Mouse (Mus musculus) lung, postnatal 0 days (tissue): Measurements from ENCODE around the gene Pla2g12b. TPM values are rescaled to one million over a fixed set of nuclear protein-coding genes. Genes with fewer than 3 reads are reported as not detected.

Experiments
- ATAC-seq: fragments of 200-750 bp; cut with Nextera tagmentation; 2 replicates; pipeline ENCODE4 v1.8.0; 2017; ENCODE audit warnings: moderate library complexity
- DNase-seq: peaks from one replicate; pipeline ENCODE4 v3.0.0-alpha.2; 2016; ENCODE audit warnings: low spot score
- H3K27ac ChIP-seq: fragments of 300-500 bp; sonication (generic); 2 replicates; pipeline ENCODE4 v1.5.1; 2014; ENCODE audit warnings: antibody characterized with exemption, mild to moderate bottlenecking, low read length, mixed read lengths
- H3K27me3 ChIP-seq: fragments of 300-500 bp; sonication (generic); replicated peaks from 2 replicates; pipeline ENCODE4 v1.6.1; 2014; ENCODE audit warnings: low read length, mixed read lengths; ENCODE audit not compliant: insufficient read depth
- H3K36me3 ChIP-seq: fragments of 300-500 bp; sonication (generic); 2 replicates; pipeline ENCODE4 v1.6.1; 2014; ENCODE audit warnings: low read length, mixed read lengths; ENCODE audit not compliant: insufficient read depth
- H3K4me1 ChIP-seq: fragments of 300-500 bp; sonication (generic); 2 replicates; pipeline ENCODE4 v1.6.1; 2014; ENCODE audit warnings: antibody characterized with exemption, low read depth, low read length, mixed read lengths; ENCODE audit not compliant: insufficient read depth
- H3K4me2 ChIP-seq: fragments of 300-500 bp; sonication (generic); replicated peaks from 2 replicates; pipeline ENCODE4 v1.6.1; 2014; ENCODE audit warnings: low read depth, mild to moderate bottlenecking, low read length, moderate library complexity, mixed read lengths
- H3K4me3 ChIP-seq: fragments of 300-500 bp; sonication (generic); 2 replicates; pipeline ENCODE4 v1.5.1; 2014; ENCODE audit warnings: low read depth, low read length
- H3K9ac ChIP-seq: fragments of 300-500 bp; sonication (generic); replicated peaks from 2 replicates; pipeline ENCODE4 v1.6.1; 2014; ENCODE audit warnings: low read depth, mild to moderate bottlenecking
- H3K9me3 ChIP-seq: fragments of 300-500 bp; sonication (generic); 2 replicates; pipeline ENCODE4 v1.6.1; 2016; ENCODE audit warnings: low read length, mixed read lengths
- CTCF ChIP-seq: IDR thresholded peaks from 2 replicates; pipeline ENCODE4 v1.5.1; 2016; ENCODE audit warnings: antibody characterized with exemption, mild to moderate bottlenecking
- EP300 ChIP-seq: IDR thresholded peaks from 2 replicates; pipeline ENCODE4 v1.6.1; 2016; ENCODE audit warnings: antibody characterized with exemption, mild to moderate bottlenecking, control low read depth
- WGBS: fragments of 180-500 bp; shearing (Covaris S2); extraction: QIAGEN DNeasy Blood & Tissue Kit; methylation state at CpG from one replicate; pipeline ENCODE4 v1.1.7; 2014; 5-methylcytosine and 5-hydroxymethylcytosine counted together
- polyA plus RNA-seq: library from polyadenylated mRNA; unstranded; fragments of >200 nt; fragmentation: Nextera tagmentation; extraction: Ambion mirVana; gene quantifications from 2 replicates; pipeline ENCODE4 v1.2.1, GENCODE M21; 2015

Gene Pla2g12b
- polyA plus RNA-seq, 1 experiment from 2014 or later: 0.43 TPM

DNA sequence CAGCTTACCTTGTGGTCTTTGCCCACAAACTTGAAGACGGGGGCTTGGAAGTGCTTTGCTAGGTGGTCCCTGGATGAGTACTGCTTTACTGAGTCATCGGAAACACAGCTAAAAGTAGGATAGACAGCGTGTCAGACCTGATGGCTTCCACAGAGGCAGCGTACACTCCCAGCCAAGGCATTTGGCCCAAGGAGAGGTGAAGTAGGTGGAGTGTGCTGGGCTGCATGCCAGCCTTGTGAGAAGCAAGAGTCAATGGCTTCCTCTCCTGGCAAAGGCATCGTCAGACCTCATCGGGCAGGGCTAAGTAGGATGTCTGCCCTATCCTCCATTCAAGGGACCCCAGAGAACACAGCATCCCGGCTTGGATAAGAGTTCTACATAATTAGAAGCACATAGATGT, 21.9 kb downstream of the Pla2g12b start:
- Histone ChIP-seq H3K27me3 (no peaks in the 10 kb centered on the region), H3K36me3 (no peaks in the 10 kb centered on the region), H3K4me1 (peaks cover 16% of the 10 kb centered on the region; the same call in 1 of the 2 replicates), H3K9ac (no peak overlapping the region), H3K27ac (peak overlapping the region; percentile 74), H3K4me3 (no peak overlapping the region), H3K9me3 (no peaks in the 10 kb centered on the region), H3K4me2 (no peak overlapping the region)
- ATAC-seq (peak; percentile 94), DNase-seq (peak; percentile 93)
- TF ChIP-seq EP300 (peak; percentile 10; the same call in 1 of the 2 replicates), CTCF (no peak)
- 41% methylated on average over 7 of the region's 7 CpGs for WGBS

DNA sequence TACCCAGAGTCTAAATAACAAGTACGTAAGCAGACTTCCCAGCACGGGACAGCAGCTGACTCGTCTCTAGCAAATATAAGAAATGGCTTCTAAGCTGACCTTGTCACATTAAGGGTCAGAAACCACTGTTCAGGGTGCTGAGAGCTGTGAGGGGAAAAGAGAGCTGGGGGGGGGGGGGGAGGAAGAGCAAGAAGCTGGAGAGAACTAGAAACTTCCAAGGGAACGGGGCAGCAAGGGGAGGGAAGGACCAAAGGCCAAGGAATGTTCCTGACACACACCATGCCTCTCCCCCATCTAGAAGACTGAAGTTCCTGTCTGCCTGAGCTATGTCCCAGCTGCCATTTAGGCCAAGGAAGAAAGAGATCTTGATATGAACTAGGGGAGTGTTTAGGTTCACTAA, 22.9 kb downstream of the Pla2g12b start:
- Histone ChIP-seq H3K4me2 (no peak overlapping the region), H3K27me3 (no peaks in the 10 kb centered on the region), H3K9ac (no peak overlapping the region), H3K4me3 (no peak overlapping the region), H3K27ac (no peak overlapping the region), H3K9me3 (no peaks in the 10 kb centered on the region), H3K36me3 (no peaks in the 10 kb centered on the region), H3K4me1 (peaks cover 16% of the 10 kb centered on the region; the same call in 1 of the 2 replicates)
- WGBS: 48% methylated on average over 4 of the region's 4 CpGs
- DNase-seq (no peak), ATAC-seq (peak; percentile 21; the same call in 1 of the 2 replicates)
- no peak for TF ChIP-seq CTCF
- TF ChIP-seq EP300: no peak

DNA sequence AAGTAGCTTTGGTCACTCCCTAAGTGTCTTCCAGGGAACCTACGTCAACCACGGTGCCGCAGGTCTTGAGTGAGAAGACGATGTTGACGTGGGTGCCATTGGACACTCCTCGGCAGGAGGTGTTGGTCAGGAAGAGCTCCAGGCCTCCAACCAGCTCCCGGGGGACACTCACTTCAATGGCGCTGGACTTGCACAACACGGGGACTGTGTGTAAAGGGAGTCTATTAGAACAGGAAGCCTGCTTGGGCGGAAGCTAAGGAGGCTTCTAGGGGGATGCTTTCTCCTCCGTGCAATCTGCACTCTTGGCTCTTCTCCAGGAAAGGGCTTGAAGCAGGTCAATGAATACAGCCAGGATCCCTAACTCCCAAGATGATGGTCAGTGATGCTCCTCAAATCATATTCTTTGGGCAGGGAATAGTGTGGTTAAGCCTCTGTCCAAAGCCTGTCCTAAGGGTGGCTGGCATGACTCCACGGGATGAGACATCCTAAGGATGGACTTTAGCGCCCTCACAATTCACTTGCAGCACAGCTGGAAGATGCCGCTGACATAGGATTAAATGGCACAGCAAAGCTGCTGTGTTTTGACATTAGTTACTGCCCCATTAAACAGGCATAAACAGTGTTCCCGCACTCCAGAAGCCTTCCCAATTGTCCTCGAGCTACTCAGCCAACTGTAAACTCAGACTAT, 26.1 kb downstream of the Pla2g12b start:
- 70% methylated on average over 16 of the region's 16 CpGs for WGBS
- ATAC-seq: no peak
- H3K27me3 ChIP-seq: no peaks in the 10 kb centered on the region
- DNase-seq: no peak
- H3K9ac ChIP-seq: no peak overlapping the region
- H3K4me1 ChIP-seq: peaks cover 7% of the 10 kb centered on the region; the same call in 1 of the 2 replicates
- H3K9me3 ChIP-seq: no peaks in the 10 kb centered on the region
- H3K36me3 ChIP-seq: no peaks in the 10 kb centered on the region
- H3K4me3 ChIP-seq: no peak overlapping the region
- H3K27ac ChIP-seq: no peak overlapping the region
- H3K4me2 ChIP-seq: no peak overlapping the region
- no peak for TF ChIP-seq CTCF
- TF ChIP-seq EP300: no peak

DNA sequence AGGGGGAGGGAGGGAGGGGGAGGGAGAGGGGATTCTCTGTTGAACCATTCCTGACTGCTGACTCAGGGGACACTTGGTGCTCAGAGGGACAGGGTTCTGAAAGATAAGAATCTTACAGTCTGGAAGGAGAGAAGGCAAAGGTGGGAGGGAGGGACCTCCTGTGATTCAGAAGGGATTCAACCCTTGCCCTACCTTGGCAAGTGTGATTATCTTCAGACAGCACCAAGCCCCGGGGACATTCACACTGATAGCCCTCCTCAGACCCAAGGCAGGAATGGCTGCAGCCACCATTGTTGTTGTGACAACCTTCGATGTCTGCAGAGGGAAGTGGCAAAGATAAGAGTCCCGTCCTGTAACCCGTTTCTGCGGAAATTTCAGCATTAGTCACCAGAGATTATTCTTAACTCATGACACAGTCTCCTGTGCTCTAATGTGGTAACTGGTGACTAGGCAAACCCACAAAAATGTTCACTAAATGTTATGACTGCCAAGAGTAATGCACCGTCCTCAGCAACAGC, 27.3 kb downstream of the Pla2g12b start:
- DNase-seq (peak; percentile 30), ATAC-seq (peak; percentile 28; the same call in 1 of the 2 replicates)
- H3K36me3 ChIP-seq: no peaks in the 10 kb centered on the region
- WGBS: 27% methylated on average over 6 of the region's 6 CpGs
- no peak overlapping the region for H3K4me3 ChIP-seq
- H3K9ac ChIP-seq: no peak overlapping the region
- no peaks in the 10 kb centered on the region for H3K9me3 ChIP-seq
- no peak overlapping the region for H3K4me2 ChIP-seq
- no peak overlapping the region for H3K27ac ChIP-seq
- no peaks in the 10 kb centered on the region; the same call in 1 of the 2 replicates for H3K4me1 ChIP-seq
- TF ChIP-seq CTCF: no peak
- no peak for TF ChIP-seq EP300
- H3K27me3 ChIP-seq: no peaks in the 10 kb centered on the region

DNA sequence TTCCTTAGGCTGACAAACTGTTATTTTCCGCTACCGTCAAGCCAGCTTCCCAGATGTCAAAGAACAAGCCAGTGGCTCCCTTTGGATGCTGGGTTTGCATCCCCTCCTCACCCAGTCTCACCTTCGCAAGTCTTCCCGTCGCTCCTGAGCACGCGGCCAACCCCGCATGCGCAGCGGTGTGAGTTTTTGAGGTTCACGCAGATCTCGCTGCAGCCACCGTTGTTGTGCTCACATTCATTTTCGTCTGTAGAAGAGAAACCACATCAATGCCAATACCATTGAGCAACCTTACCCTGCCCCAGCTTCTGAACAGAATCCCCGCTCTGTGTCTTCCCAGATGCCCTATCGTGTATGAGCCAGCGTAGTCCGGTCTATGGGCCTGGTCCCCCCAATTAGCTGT, 32.3 kb downstream of the Pla2g12b start:
- no peaks in the 10 kb centered on the region for H3K27me3 ChIP-seq
- no peaks in the 10 kb centered on the region for H3K9me3 ChIP-seq
- no peak overlapping the region for H3K27ac ChIP-seq
- 93% methylated on average over 18 of the region's 18 CpGs for WGBS
- H3K4me2 ChIP-seq: no peak overlapping the region
- ATAC-seq (no peak), DNase-seq (no peak)
- TF ChIP-seq CTCF (no peak), EP300 (no peak)
- peaks cover 5% of the 10 kb centered on the region; the same call in 1 of the 2 replicates for H3K4me1 ChIP-seq
- no peak overlapping the region for H3K9ac ChIP-seq
- H3K36me3 ChIP-seq: no peaks in the 10 kb centered on the region
- no peak overlapping the region for H3K4me3 ChIP-seq

DNA sequence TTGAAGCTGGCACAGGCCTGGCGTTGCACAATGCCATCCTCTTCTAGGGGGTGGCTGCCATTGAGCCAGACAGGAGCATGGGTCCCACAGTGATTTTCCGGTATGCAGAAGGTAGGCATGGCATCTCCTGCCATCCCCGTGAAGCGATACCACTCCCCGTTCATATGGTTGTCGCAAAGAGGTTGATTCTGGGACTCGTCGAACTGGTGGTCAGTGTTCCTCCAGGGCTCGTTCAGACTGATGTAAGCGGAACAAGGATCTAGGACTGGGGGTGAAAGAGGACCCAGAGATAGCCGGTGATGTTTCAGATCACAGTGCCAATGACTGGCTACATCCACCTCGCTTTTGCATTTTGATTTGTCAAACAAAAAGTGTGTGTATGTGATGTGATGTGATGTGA, 35.2 kb downstream of the Pla2g12b start:
- Histone ChIP-seq H3K36me3 (no peaks in the 10 kb centered on the region), H3K4me1 (peaks cover 11% of the 10 kb centered on the region; the same call in 1 of the 2 replicates), H3K9me3 (no peaks in the 10 kb centered on the region), H3K9ac (no peak overlapping the region), H3K27ac (no peak overlapping the region), H3K4me3 (no peak overlapping the region), H3K4me2 (no peak overlapping the region), H3K27me3 (no peaks in the 10 kb centered on the region)
- no peak for DNase-seq
- no peak for TF ChIP-seq CTCF
- no peak for TF ChIP-seq EP300
- ATAC-seq: no peak
- 92% methylated on average over 12 of the region's 12 CpGs for WGBS
